Mouse (Mus musculus): ENCODE measurements around the gene Ccl12. TPM values are rescaled to one million over a fixed set of nuclear protein-coding genes. Genes with fewer than 3 reads are reported as not detected.

Ccl12 gene
- polyA plus RNA-seq (2015; fragmentation: Nextera tagmentation; extraction: Ambion mirVana), result 11.0 and 12.8 TPM in 2 replicates

DNA sequence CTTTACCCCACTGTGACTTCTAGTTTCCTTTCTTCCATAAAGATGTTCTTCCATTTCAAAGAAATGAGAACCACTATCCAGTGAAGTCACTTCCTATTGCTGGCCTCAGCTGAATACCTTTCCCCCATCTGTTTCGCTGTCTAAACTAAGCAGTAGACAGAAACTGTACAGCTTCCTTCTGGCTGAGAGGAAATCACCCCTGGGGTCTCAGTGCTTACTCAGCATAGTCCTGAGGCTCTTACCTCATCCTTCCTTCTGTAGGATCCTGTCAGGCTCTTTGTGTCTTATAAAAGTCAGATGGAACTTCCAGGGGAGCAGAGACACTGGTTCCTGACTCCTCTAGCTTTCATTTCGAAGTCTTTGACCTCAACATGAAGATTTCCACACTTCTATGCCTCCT is at the start of gene Ccl12:
Gene Ccl12 (plus strand): TSS at position 317 of the 400 bp plus-strand sequence.

DNA sequence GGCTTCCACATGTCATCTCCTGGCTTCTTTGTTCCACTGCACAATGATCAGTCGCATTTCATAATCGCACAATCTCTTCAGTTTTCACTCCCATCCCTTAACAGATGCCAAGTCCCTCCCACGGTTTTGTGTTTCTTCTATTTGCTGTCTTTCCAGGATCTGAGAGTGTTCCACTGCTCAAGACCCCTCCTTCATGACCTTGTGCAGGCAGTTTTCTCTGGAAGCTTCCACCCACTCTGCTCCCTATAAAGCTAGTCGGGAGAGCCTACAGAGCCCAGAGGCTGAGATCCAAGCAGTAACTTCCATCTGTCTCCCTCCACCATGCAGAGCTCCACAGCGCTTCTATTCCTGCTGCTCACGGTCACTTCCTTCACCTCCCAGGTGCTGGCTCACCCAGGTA is 44.0 kb upstream of the Ccl12 start, which contains the start of gene Ccl11:
Gene Ccl11 (plus strand): TSS at position 178 of the 400 bp plus-strand sequence.

DNA sequence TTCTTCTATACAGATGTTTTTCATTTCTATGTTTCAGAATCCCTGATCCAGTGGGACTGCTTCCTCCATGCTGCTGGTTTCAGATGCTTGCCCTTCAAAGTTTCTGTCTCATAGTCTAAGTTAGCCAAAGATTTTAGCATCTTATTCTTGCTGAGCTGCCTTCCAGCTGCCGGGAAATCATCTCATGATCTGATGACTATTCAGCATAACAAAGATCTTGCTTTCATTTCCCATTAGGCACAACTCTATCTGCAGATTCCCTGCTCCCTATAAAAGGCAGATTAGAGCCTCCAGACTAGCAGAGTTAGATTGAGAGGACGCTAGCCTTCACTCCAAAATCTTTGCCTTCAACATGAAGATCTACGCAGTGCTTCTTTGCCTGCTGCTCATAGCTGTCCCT is 13.2 kb downstream of the Ccl12 start, which contains the start of gene Ccl8:
Gene Ccl8 (plus strand): TSS at position 301 of the 400 bp plus-strand sequence.

Other genes starting within 250 kb of the Ccl12 start
- not detected in 2 replicates for gene 5530401A14Rik, start 241.2 kb upstream of the Ccl12 start, polyA plus RNA-seq (2015; fragmentation: Nextera tagmentation; extraction: Ambion mirVana)
- 0.05 TPM in 1 of 2 replicates, not detected in the other for gene Asic2, start 133.4 kb upstream of the Ccl12 start, polyA plus RNA-seq (2015; fragmentation: Nextera tagmentation; extraction: Ambion mirVana)
- gene Ccl2, start 66.3 kb upstream of the Ccl12 start, polyA plus RNA-seq (2015; fragmentation: Nextera tagmentation; extraction: Ambion mirVana), result 10.1 and 13.4 TPM in 2 replicates
- gene Gm17268, start 63.3 kb upstream of the Ccl12 start, polyA plus RNA-seq (2015; fragmentation: Nextera tagmentation; extraction: Ambion mirVana), result not detected in 2 replicates
- 6.5 and 10.2 TPM in 2 replicates for gene Ccl7, start 56.1 kb upstream of the Ccl12 start, polyA plus RNA-seq (2015; fragmentation: Nextera tagmentation; extraction: Ambion mirVana)
- gene Ccl11, start 44.0 kb upstream of the Ccl12 start, polyA plus RNA-seq (2015; fragmentation: Nextera tagmentation; extraction: Ambion mirVana), result 5.2 and 9.9 TPM in 2 replicates
- 0.85 and 2.6 TPM in 2 replicates for gene Ccl8, start 13.3 kb downstream of the Ccl12 start, polyA plus RNA-seq (2015; fragmentation: Nextera tagmentation; extraction: Ambion mirVana)
- gene Ccl1, start 203.8 kb downstream of the Ccl12 start, polyA plus RNA-seq (2015; fragmentation: Nextera tagmentation; extraction: Ambion mirVana), result 0.28 TPM in 1 of 2 replicates, not detected in the other

Data from skeletal muscle tissue, postnatal 0 days (tissue).